Mouse (Mus musculus): ENCODE measurements around the gene 4930518I15Rik.

DNA sequence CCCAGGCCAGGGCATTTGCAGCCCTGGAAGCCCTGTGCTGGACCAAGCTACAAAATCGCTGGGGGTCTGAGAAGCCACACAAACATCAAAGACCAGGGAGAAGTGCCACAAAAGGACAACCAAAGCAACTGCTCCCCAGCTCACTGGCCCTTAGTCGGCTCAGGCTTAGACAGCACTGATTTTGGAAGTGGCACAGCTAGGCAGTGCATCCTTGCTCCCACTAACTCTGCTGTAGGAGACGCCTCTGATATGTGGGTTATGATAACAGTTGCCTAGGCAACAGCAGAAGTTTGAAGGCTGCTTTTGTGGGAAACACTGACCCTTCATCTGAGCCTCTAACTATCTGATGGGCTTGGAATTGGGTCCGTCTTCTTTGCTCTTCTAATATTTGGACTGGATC lies 41.4 kb upstream of the 4930518I15Rik start:
- no peak for TF ChIP-seq CTCF (IDR thresholded peaks at IDR 0.05; ENCODE audit: low read depth)
- no peak for TF ChIP-seq EP300 (IDR thresholded peaks at IDR 0.05; ENCODE audit: low read depth)
